Mouse (Mus musculus) CD4-positive helper T cell, adult 2 months (primary cell): Measurements from ENCODE around the gene Neu4.
A peak's percentile ranks its signal among the peaks of the same experiment; 100 is the strongest.
"Not testable (repeated sequence)": the region's sequence is repeated elsewhere in the genome, so short reads cannot be mapped to it uniquely, and the experiment has no call there.

ENCODE experiments used
- DNase-seq: peaks from one replicate; pipeline ENCODE4 v3.0.0-alpha.2; 2012; ENCODE audit warnings: low read depth, missing footprints, low spot score

Gene Neu4

GRCm38 (mm10) chr1:94053530-94054216 is 33.4 kb downstream of the Neu4 start:
- DNase-seq, result peak; percentile 73

GRCm38 (mm10) chr1:94054481-94054880 is 34.2 kb downstream of the Neu4 start:
- no peak for DNase-seq

GRCm38 (mm10) chr1:94055966-94056365 is 35.7 kb downstream of the Neu4 start:
- DNase-seq, result peak; percentile 64

DNA sequence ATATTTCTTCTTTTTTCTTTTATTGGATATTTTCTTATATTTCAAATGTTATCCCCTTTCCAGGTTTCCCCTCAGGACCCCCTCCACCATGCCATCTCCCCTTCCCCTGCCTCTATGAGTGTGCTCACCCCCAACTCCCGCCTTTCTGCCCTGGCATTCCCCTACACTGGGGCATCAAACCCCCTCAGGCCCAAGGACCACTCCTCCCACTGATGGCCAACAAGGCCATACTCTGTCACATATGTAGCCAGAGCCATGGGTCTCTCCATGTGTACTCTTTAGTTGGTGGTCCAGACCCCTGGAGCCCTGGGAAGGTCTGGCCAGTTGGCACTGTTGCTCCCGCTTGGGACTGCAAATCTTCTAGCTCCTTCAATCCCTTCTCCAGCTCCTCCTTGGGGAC is 37.1 kb downstream of the Neu4 start:
- DNase-seq, result no peak

- not testable (repeated sequence) for DNase-seq
These were observed 38.0 kb downstream of the Neu4 start for GRCm38 (mm10) chr1:94058281-94058680.

DNA sequence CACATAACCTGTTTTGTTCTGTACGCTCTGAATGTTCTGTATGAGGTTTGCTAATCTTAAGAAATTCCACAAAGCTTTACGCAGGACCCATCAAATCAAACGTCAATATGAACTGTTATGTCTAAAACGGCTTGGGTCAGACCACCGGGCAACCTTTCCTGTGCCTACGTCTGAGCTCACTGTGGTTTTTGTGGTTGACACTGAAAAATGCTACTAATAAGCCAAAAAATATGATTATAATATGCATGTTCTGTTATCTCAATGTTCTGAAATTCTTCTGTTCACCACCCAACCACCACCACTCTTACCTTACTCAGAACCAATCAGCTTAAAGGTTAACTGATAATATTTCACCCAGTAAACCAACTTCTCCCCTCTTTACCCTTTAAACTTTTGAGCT is 54.5 kb downstream of the Neu4 start:
- DNase-seq, result peak; percentile 34

GRCm38 (mm10) chr1:94076702-94077101 is 56.5 kb downstream of the Neu4 start:
- no peak for DNase-seq
